Mouse (Mus musculus): ENCODE data around the gene Tmem259.

Tmem259 gene

DNA sequence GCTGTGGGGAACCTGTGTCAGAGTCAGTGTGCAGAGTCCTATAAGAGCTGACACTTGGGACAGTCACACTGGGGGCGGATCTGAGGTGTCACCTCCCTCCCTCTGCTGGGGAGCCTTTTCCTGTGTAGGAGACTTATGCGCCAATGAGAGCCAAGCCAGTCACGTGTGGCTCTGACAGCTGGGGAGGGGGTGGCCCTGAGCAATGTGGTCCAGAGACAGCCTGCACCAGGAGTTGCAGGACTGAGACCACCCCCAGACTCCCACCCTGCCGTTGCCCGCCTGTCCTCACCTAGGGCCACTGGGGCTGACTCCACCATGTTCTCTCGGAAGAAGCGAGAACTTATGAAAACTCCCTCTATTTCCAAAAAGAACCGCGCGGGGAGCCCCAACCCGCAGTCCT is 32.4 kb upstream of the Tmem259 start, which contains the start of gene Arhgap45:
Gene Arhgap45, plus strand, starts transcription at position 143 of the 400 bp plus-strand sequence.
- DNase-seq (ENCODE audit: low read depth): no peak

DNA sequence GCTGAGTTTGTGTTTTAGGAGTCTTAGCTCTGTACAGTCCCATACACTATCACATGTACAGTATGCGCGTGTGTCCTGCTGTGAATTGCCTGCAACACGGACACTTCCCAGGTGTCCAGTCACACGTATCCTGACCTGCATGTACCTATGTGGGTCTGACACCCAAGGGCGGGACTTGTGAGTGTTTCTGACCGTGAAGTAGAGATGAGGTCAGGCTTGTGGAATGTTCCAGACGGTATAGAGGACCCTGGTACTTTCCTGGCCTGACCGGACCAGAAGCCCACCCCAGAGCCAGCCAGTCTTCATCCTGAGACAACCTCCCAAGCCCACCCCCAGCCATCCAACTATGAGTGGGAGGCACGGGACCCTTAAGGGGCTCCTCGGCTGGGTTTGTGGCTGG is 31.5 kb upstream of the Tmem259 start:
- no peak for DNase-seq (ENCODE audit: low read depth)

GRCm38 (mm10) chr10:80014484-80015290 is 30.6 kb upstream of the Tmem259 start:
- no peak for DNase-seq (ENCODE audit: low read depth)

DNA sequence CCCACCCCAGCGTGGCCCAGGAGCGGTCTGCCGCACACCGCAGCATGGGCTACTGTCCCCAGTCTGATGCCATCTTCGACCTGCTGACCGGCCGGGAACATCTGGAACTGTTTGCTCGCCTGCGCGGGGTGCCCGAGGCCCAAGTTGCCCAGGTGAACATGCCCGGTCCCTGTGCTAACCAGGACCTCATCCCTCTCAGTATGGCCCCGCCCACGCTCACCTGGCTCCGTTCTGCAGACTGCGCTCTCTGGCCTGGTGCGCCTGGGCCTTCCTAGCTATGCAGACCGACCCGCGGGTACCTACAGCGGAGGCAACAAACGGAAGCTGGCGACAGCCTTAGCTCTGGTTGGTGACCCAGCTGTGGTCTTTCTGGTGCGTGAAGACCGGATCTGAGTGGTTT is 29.5 kb upstream of the Tmem259 start:
- no peak for DNase-seq (ENCODE audit: low read depth)

DNA sequence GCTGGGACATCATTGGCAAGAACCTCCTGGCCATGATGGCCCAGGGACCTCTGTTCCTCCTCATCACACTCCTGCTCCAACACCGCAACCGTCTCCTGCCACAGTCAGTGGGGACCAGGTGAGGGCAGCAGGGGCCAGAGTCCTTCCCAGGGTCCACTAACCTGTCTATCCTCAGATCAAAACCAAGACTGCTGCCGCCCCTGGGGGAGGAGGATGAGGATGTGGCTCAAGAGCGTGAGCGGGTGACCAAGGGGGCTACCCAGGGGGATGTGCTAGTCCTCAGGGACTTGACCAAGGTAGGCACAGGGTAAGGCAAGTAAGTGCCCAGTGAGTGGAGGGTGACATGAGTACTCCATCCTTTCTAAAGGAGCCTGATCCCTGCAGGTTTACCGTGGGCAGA is 27.6 kb upstream of the Tmem259 start:
- no peak for DNase-seq (ENCODE audit: low read depth)

DNA sequence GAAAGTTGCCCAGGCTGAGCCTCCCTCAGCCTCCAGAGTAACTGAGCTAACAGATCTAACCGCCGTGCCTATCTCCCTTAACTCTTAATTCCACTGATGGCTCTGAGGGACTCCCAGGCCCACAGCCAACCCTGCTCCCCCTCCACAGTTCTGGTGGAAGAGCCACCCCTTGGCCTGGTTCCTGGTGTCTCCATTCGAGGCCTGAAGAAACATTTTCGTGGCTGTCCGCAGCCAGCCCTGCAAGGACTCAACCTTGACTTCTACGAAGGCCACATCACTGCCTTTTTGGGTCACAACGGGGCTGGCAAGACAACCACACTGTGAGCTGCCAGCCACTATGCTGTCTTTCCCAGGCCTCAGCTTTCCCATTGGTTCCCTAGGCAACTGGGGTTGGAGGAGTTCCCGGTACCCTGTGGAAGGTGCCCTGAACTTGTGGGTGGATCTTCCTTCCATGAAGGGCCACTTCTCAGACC is 20.1 kb upstream of the Tmem259 start:
- no peak for DNase-seq (ENCODE audit: low read depth)

DNA sequence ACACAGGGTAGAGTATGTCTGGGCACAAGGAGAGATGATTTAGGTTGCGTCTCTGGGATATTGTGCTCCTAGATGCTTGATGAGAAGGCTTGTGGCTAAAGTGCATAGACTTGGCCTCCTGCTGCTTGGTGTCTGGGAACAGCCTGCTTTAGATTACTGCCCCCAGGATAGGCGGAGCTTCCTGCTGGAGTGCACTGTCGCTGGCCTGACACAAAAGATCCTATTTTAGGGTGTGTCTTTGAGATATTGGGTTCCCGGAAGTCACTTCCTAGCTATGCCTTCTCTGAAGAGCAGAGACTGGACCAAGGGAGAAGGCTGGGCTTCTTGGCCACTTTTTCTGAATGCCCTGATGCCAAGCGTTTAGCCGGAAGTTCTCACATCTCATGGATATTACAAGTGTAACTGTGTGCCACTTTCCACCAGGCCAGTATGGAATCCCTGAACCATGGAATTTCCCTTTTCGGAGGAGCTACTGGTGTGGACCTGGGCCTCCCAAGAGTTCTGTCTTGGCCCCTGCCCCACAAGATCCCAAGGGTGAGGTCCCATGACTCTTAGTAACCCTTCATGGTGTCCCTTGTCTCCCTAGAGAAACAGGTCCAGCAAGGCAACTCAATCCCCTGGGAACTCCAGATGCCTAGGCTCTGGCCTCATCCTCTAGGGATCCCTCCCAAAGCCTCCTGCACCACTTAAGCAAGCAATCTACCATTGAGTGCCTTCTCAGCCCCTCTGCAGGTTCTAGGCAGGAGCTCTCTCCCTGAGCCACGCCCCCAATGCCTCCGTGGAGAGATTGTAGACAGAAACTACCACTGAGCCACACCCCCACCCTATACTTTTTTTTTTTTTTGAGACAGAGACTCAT is 19.5 kb upstream of the Tmem259 start:
- no peak for DNase-seq (ENCODE audit: low read depth)

DNA sequence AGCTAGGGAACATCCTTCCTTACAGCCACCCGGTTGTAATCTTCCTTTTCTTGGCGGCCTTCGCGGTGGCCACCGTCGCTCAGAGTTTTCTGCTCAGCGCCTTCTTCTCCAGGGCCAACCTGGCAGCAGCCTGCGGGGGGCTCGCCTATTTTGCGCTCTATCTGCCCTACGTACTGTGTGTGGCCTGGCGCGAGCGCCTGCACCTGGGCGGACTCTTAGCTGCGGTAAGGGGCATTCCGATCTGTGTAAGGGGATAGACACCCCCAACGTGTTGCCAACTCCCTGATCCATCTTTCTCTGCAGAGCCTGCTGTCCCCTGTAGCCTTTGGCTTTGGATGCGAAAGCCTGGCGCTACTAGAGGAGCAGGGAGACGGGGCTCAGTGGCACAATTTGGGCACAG is 18.7 kb upstream of the Tmem259 start:
- DNase-seq (ENCODE audit: low read depth): no peak

GRCm38 (mm10) chr10:80001945-80002344 is 17.8 kb upstream of the Tmem259 start:
- no peak for DNase-seq (ENCODE audit: low read depth)

DNA sequence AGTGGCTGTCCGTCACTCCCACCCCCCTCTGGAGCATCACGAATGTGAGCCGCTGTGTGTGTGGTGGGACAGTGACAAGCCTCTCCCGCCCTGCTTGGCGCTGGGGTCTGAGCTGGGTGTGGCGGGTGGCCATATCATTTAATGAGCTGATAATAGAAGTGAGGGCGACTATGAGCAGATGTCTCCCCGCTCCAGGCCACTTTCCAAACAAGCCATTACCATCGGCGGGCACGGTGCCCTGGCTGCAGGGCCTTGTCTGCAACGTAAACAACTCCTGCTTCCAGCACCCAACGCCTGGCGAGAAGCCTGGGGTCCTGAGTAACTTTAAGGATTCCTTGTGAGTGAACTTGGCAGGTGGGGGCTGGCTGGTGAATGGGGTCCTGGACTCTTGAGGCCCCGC is 13.7 kb upstream of the Tmem259 start:
- DNase-seq (ENCODE audit: low read depth): no peak

GRCm38 (mm10) chr10:79997034-79997760 is 13.1 kb upstream of the Tmem259 start:
- DNase-seq (ENCODE audit: low read depth): no peak

GRCm38 (mm10) chr10:79996272-79997033 is 12.3 kb upstream of the Tmem259 start, which contains the start of gene Abca7:
TSS of gene Abca7 (plus strand) at chr10:79996494.
- peak; percentile 81 for DNase-seq (ENCODE audit: low read depth)

DNA sequence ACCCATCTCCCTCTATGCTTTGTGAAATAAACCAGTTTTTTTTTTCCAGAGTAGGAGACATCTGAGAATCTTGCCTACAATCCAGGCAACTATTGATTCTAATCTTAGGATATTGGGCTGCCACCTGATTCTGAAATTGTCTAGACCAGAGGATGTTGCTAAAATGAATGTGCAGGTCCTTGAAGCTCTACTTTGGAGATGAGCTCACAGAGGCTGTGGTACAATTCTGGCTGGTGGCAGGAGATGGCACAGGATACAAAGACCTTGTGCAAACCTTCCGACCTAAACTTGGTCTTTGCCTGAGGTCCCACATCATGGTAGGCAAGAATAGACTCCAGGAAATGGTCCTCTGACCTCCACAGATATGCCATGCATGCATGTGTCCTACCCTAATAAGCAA is 11.5 kb upstream of the Tmem259 start:
- no peak for DNase-seq (ENCODE audit: low read depth)

DNA sequence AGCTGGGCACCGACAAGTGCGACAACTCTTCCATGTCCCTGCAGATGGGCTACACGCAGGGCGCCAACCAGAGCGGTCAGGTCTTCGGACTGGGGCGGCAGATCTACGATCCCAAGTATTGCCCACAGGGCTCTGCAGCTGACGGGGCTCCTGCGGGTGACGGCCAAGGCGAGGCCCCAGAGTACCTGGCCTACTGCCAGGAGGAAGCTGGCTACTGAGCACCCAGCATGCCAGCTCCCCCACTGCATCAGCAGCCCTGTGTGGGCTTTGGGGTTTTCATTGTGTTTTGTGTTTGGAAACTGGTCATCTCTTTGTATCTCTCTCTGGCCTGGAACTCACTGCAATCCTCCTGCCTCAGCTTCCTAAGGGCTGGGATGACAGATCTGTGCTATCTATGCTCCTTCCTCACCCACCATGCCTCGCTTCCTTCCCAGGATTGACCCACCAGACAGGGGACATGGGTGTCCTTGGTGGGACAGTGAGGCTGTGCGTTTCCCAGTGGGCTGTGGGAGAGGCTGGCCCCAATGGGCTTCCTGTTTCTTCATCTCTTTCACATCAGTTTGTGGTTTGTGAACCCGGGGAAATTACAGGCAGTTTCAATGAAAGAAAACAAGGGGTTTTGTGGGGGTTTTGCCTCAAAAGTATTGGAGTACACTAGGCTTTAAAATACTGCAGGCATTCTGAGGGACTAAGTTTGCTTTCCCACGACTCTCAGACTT is 10.4 kb upstream of the Tmem259 start:
- no peak for DNase-seq (ENCODE audit: low read depth)

DNA sequence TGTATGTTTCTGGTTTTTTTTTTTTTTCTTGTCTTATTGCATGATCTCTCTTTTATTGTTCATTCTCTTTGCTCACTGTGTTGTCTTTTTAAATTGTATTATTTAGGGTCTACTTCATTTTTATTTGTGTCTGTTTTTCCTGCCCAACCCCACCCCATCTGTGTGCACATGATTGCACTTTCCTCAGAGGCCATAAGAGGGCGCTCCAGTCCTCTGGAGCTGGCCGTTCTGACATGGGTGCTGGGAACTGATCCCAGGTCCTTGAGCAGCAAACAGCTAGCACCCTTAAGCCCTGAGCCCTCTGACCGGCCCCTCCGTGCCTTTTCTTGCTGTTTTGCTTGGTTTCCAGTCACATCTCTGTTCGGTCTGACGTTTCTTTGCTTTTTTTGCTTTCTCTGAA is 7.4 kb upstream of the Tmem259 start:
- no peak for DNase-seq (ENCODE audit: low read depth)

- DNase-seq (ENCODE audit: low read depth): no peak
Observed at GRCm38 (mm10) chr10:79991099-79991498, 7.0 kb upstream of the Tmem259 start.

GRCm38 (mm10) chr10:79989870-79990269 is 5.7 kb upstream of the Tmem259 start:
- no peak for DNase-seq (ENCODE audit: low read depth)

DNA sequence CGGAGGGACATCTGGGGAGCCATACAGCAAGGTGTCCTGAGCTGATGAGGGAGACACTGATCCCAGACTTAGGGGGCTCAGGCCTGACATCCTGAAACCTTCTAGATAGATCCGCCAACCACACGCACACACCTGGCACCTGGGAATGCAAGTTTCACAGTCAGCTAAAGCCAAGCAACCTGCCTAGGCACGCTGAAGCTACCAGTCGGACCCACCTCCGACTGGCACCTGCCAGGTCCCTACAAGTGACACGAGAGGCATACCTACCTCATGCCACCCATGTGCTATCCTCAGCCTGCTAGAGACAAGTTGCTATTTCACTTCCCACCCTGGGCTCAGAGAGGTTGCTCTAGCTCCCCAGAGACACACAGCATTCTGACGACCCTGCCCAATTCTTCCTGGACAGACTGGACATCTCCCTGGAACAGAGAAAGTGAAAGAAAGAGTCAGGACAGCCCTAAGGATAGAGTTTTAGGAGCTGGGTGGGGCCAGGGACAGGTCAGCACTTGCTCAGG is 5.2 kb upstream of the Tmem259 start:
- DNase-seq (ENCODE audit: low read depth): no peak

DNA sequence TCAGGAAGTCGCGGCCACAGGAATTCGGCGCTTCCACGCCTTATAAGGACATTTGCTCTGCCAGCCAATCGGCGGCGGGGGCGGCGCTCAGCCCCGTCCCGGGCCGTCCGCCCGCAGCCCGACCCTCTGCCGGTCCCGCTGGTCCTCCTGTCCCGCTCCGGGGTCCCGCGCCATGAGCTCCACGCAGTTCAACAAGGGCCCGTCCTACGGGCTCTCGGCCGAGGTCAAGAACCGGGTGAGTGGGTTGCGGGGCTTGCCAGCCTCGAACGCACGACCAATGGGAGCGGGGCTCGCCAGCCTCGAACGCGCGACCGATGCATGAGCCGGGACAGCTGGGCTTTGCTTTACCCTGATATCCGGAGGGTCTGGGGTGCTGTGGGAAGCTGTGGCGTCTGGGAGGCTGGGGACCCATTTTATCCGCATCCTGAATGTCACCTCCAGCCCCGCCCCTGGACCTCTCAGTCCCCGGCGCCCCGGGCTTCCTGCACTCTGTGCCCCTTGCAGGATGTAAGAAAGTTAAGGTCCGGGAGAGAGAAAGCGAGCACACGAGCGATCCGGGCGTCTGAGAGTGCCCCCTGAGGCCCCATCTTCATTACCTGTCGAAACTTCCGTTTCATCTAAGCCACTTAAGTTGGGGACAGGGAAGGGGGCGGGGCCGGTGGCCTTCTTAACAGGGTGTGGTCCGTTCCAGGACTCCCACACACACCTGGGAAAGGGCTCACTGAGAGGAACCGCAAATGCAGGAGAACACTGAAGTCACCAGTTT is 4.6 kb upstream of the Tmem259 start, which contains the start of gene Cnn2:
Gene Cnn2, plus strand, starts transcription at position 79 of the 766 bp plus-strand sequence.
- DNase-seq (ENCODE audit: low read depth): no peak
